Mouse (Mus musculus): ENCODE data around the gene Dst.

The Dst gene

GRCm38 (mm10) chr1:34025879-34026278 lies 117.9 kb downstream of the Dst start:
- DNase-seq (ENCODE audit: low spot score in 2 of 2): no peak

GRCm38 (mm10) chr1:34028722-34029121 lies 120.7 kb downstream of the Dst start:
- DNase-seq (ENCODE audit: low spot score in 2 of 2): no peak

GRCm38 (mm10) chr1:34030330-34031021 lies 122.5 kb downstream of the Dst start:
- DNase-seq (ENCODE audit: low spot score in 2 of 2): no peak

GRCm38 (mm10) chr1:34033052-34033451 lies 125.0 kb downstream of the Dst start:
- no peak for DNase-seq (ENCODE audit: low spot score in 2 of 2)

- DNase-seq (ENCODE audit: low spot score in 2 of 2): no peak
Observed at GRCm38 (mm10) chr1:34033478-34033877, 125.5 kb downstream of the Dst start.

- DNase-seq (ENCODE audit: low spot score in 2 of 2): no peak
Observed at GRCm38 (mm10) chr1:34033958-34034357, 125.9 kb downstream of the Dst start.

GRCm38 (mm10) chr1:34036111-34036510 lies 128.1 kb downstream of the Dst start:
- no peak for DNase-seq (ENCODE audit: low spot score in 2 of 2)

GRCm38 (mm10) chr1:34038571-34038970 lies 130.5 kb downstream of the Dst start:
- no peak for DNase-seq (ENCODE audit: low spot score in 2 of 2)

GRCm38 (mm10) chr1:34040049-34040448 lies 132.0 kb downstream of the Dst start:
- no peak for DNase-seq (ENCODE audit: low spot score in 2 of 2)

GRCm38 (mm10) chr1:34040901-34041721 lies 133.1 kb downstream of the Dst start:
- peak in 1 of 2 experiments; percentile 62 for DNase-seq (ENCODE audit: low spot score in 2 of 2)

- DNase-seq (ENCODE audit: low spot score in 2 of 2): no peak
Observed at GRCm38 (mm10) chr1:34042299-34042698, 134.3 kb downstream of the Dst start.

- DNase-seq (ENCODE audit: low spot score in 2 of 2): no peak
Observed at GRCm38 (mm10) chr1:34043327-34043726, 135.3 kb downstream of the Dst start.

- DNase-seq (ENCODE audit: low spot score in 2 of 2): no peak
Observed at GRCm38 (mm10) chr1:34043836-34044550, 136.0 kb downstream of the Dst start.

GRCm38 (mm10) chr1:34044675-34045074 lies 136.7 kb downstream of the Dst start:
- DNase-seq (ENCODE audit: low spot score in 2 of 2): no peak

GRCm38 (mm10) chr1:34047285-34047684 lies 139.3 kb downstream of the Dst start:
- no peak for DNase-seq (ENCODE audit: low spot score in 2 of 2)

GRCm38 (mm10) chr1:34051251-34051650 lies 143.2 kb downstream of the Dst start:
- no peak for DNase-seq (ENCODE audit: low spot score in 2 of 2)

- no peak for DNase-seq (ENCODE audit: low spot score in 2 of 2)
Observed at GRCm38 (mm10) chr1:34052422-34052821, 144.4 kb downstream of the Dst start.

- no peak for DNase-seq (ENCODE audit: low spot score in 2 of 2)
Observed at GRCm38 (mm10) chr1:34054970-34055369, 146.9 kb downstream of the Dst start.

GRCm38 (mm10) chr1:34056658-34057057 lies 148.6 kb downstream of the Dst start:
- no peak for DNase-seq (ENCODE audit: low spot score in 2 of 2)

- DNase-seq (ENCODE audit: low spot score in 2 of 2): no peak
Observed at GRCm38 (mm10) chr1:34059231-34059630, 151.2 kb downstream of the Dst start.

- no peak for DNase-seq (ENCODE audit: low spot score in 2 of 2)
Observed at GRCm38 (mm10) chr1:34060446-34060845, 152.4 kb downstream of the Dst start.

GRCm38 (mm10) chr1:34061078-34061477 lies 153.1 kb downstream of the Dst start:
- peak in 1 of 2 experiments; percentile 50 for DNase-seq (ENCODE audit: low spot score in 2 of 2)

Data from right cerebral cortex, postnatal 36 days (tissue).